ENCODE assay signal across 8 mouse cellular contexts in genomic region chr4:120951428-120951973, GRCm38 (mm10). TPM values are rescaled to one million over a fixed set of nuclear protein-coding genes. Genes with fewer than 3 reads are reported as not detected.
DNase-seq lines count a peak whose midpoint lies in the region; ATAC-seq and TF ChIP-seq lines count a peak whose summit lies in the region.

Gene Zfp69 (minus strand): TSS chr4:120951699.

- peak; percentile 48; the same call in 1 of the 2 replicates for TF ChIP-seq POLR2A in cortical plate, adult 2 months (IDR thresholded peaks at IDR 0.05; ENCODE audit: extremely low read depth, insufficient read depth, low read length)

- no peaks in the 10 kb centered on the region; the same call in 1 of the 2 replicates for H3K4me1 ChIP-seq in cortical plate, adult 2 months (ENCODE audit: control insufficient read depth, insufficient read depth, low read length)

- ATAC-seq in megakaryocyte-erythroid progenitor cell, adult 5-6 weeks (replicated peaks; ENCODE audit: low FRiP score, low TSS enrichment, poor library complexity, severe bottlenecking), result peak; percentile 80

- peak; percentile 93 to 97 for DNase-seq in adrenal gland, adult (ENCODE audit: inconsistent age in 2 of 2, low spot score in 1 of 2)
- peak; percentile 71 to 82 for DNase-seq in gastrocnemius, adult 8-10 months (ENCODE audit: low spot score in 2 of 2)
- peak; percentile 96 for DNase-seq in induced T-regulatory cell, adult 2 months (ENCODE audit: low read depth)
- DNase-seq in left cerebral cortex, postnatal 14 days (ENCODE audit: low spot score in 2 of 2), result peak; percentile 68 to 83
- DNase-seq in right cerebral cortex, postnatal 14 days, result peak; percentile 85
- DNase-seq in urinary bladder, postnatal 25 days (ENCODE audit: low spot score), result peak; percentile 83

- no peak for TF ChIP-seq CTCF in cortical plate, adult 2 months (IDR thresholded peaks at IDR 0.05; ENCODE audit: extremely low read depth, insufficient read depth, low read length)

- intact Hi-C loops in left cerebral cortex, postnatal 14 days (cut with DNase I), result no loop called here

- peak within 1 kb of the TSS; percentile 70; the same call in 1 of the 2 replicates for H3K27ac ChIP-seq in cortical plate, adult 2 months (ENCODE audit: insufficient read depth, low read length)

- peak within 1 kb of the TSS; percentile 41 for H3K4me3 ChIP-seq in cortical plate, adult 2 months (ENCODE audit: insufficient read depth, low read length)

RNA-seq across cellular contexts. Expression of gene Zfp69, which starts in this region (rescaled TPM):
- 1.5 and 2.2 TPM in 2 replicates for polyA plus RNA-seq in cortical plate, adult 2 months (2012; rRNA removed)
- total RNA-seq in gastrocnemius, adult 8-10 months (2022), result under 1 TPM in 3 of 4 experiments, not detected in 1; 0.24 to 0.43 (median 0.24) TPM
- 1 to 10 TPM; 1.8 TPM for total RNA-seq in left cerebral cortex, postnatal 14 days (2021)
- total RNA-seq in megakaryocyte-erythroid progenitor cell, adult 5-6 weeks (2014; fragmentation: Nextera tagmentation), result 3.1 and 9.1 TPM in 2 replicates
- total RNA-seq in megakaryocyte-erythroid progenitor cell, adult 5-6 weeks (2017), result 2.3 and 7.8 TPM in 2 replicates

Comparison
In these comparisons a context has a peak if more than half of its experiments do, and no peak if none do; other contexts are left out.
1. Peak in every context shown above with its lines: DNase-seq, ATAC-seq, H3K4me3 ChIP-seq and H3K27ac ChIP-seq.
2. Peak in DNase-seq in gastrocnemius, adult 8-10 months; RNA of the gene not detected or under 1 TPM.